Mouse (Mus musculus) forebrain, embryonic 11.5 days (tissue): ENCODE data around the gene Alk. TPM values are rescaled to one million over a fixed set of nuclear protein-coding genes. Genes with fewer than 3 reads are reported as not detected.

ENCODE experiments used
- ATAC-seq: fragments of 200-750 bp; cut with Nextera tagmentation; replicated peaks from 2 replicates; pipeline ENCODE4 v1.8.0; 2017; ENCODE audit warnings: moderate TSS enrichment; ENCODE audit not compliant: low FRiP score
- DNase-seq: peaks from one replicate; pipeline ENCODE4 v3.0.0-alpha.2; 2017; ENCODE audit warnings: low spot score
- H3K27ac ChIP-seq: fragments of 300-500 bp; sonication (generic); 2 replicates; pipeline ENCODE4 v1.5.1; 2014; ENCODE audit warnings: low read depth, low read length
- H3K27me3 ChIP-seq: fragments of 300-500 bp; sonication (generic); 2 replicates; pipeline ENCODE4 v1.6.1; 2014; ENCODE audit warnings: mild to moderate bottlenecking, low read length, mixed read lengths; ENCODE audit not compliant: control insufficient read depth, insufficient read depth
- H3K36me3 ChIP-seq: fragments of 300-500 bp; sonication (generic); 2 replicates; pipeline ENCODE4 v1.6.1; 2014; ENCODE audit warnings: mild to moderate bottlenecking, low read length, moderate library complexity, mixed read lengths; ENCODE audit not compliant: control insufficient read depth, insufficient read depth
- H3K4me1 ChIP-seq: fragments of 300-500 bp; sonication (generic); replicated peaks from 2 replicates; pipeline ENCODE4 v1.6.1; 2014; ENCODE audit warnings: low read length, mixed read lengths; ENCODE audit not compliant: control insufficient read depth, insufficient read depth
- H3K4me2 ChIP-seq: fragments of 300-500 bp; sonication (generic); 2 replicates; pipeline ENCODE4 v1.6.1; 2014; ENCODE audit warnings: low read depth, mild to moderate bottlenecking, low read length, moderate library complexity, mixed read lengths; ENCODE audit not compliant: severe bottlenecking
- H3K4me3 ChIP-seq: fragments of 300-500 bp; sonication (generic); 2 replicates; pipeline ENCODE4 v1.5.1; 2014; ENCODE audit warnings: low read depth, low read length
- H3K9ac ChIP-seq: fragments of 300-500 bp; sonication (generic); 2 replicates; pipeline ENCODE4 v1.6.1; 2014; ENCODE audit warnings: low read length
- H3K9me3 ChIP-seq: fragments of 300-500 bp; sonication (generic); 2 replicates; pipeline ENCODE4 v1.6.1; 2016; ENCODE audit warnings: low read length, mixed read lengths; ENCODE audit not compliant: control insufficient read depth
- WGBS: fragments of 180-500 bp; shearing (Covaris S2); extraction: QIAGEN DNeasy Blood & Tissue Kit; methylation state at CpG from one replicate; pipeline ENCODE4 v1.1.7; 2014; 5-methylcytosine and 5-hydroxymethylcytosine counted together
- polyA plus RNA-seq: library from polyadenylated mRNA; unstranded; fragments of >200 nt; fragmentation: Nextera tagmentation; extraction: Ambion mirVana; gene quantifications from 2 replicates; pipeline ENCODE4 v1.2.1, GENCODE M21; 2014

Alk gene
- polyA plus RNA-seq, 1 experiment from 2014 or later, result 0.15 TPM

GRCm38 (mm10) chr17:72043667-72044390 is 560.6 kb downstream of the Alk start:
- H3K27ac ChIP-seq, result no peak overlapping the region
- no peak overlapping the region for H3K4me3 ChIP-seq
- H3K36me3 ChIP-seq, result no peaks in the 10 kb centered on the region
- H3K9ac ChIP-seq, result no peak overlapping the region
- no peaks in the 10 kb centered on the region for H3K9me3 ChIP-seq
- WGBS, result 42% methylated on average over 11 of the region's 11 CpGs
- DNase-seq (peak; percentile 29), ATAC-seq (no peak)
- no peaks in the 10 kb centered on the region for H3K27me3 ChIP-seq
- H3K4me2 ChIP-seq, result no peak overlapping the region
- H3K4me1 ChIP-seq, result peaks cover 7% of the 10 kb centered on the region; the same call in 1 of the 2 replicates

GRCm38 (mm10) chr17:72043001-72043666 is 561.3 kb downstream of the Alk start:
- peaks cover 7% of the 10 kb centered on the region; the same call in 1 of the 2 replicates for H3K4me1 ChIP-seq
- 0 out of 2 replicates have a peak, but pooled peaks have one; percentile 26 for ATAC-seq
- no peak overlapping the region for H3K27ac ChIP-seq
- H3K9ac ChIP-seq, result no peak overlapping the region
- H3K27me3 ChIP-seq, result no peaks in the 10 kb centered on the region
- DNase-seq, result peak; percentile 43
- H3K4me2 ChIP-seq, result no peak overlapping the region
- H3K36me3 ChIP-seq, result no peaks in the 10 kb centered on the region
- 51% methylated on average over 9 of the region's 9 CpGs for WGBS
- no peaks in the 10 kb centered on the region for H3K9me3 ChIP-seq
- H3K4me3 ChIP-seq, result no peak overlapping the region

- Histone ChIP-seq H3K36me3 (no peaks in the 10 kb centered on the region), H3K9ac (no peak overlapping the region), H3K9me3 (no peaks in the 10 kb centered on the region), H3K27me3 (no peaks in the 10 kb centered on the region), H3K4me2 (no peak overlapping the region), H3K27ac (no peak overlapping the region), H3K4me3 (no peak overlapping the region), H3K4me1 (peaks cover 7% of the 10 kb centered on the region; the same call in 1 of the 2 replicates)
- peak; percentile 46 for DNase-seq
- 81% methylated on average over 7 of the region's 7 CpGs for WGBS
- ATAC-seq, result no peak
Measured at GRCm38 (mm10) chr17:72039176-72039948, 565.1 kb downstream of the Alk start.

GRCm38 (mm10) chr17:72038371-72038770 is 566.1 kb downstream of the Alk start:
- Histone ChIP-seq H3K9ac (no peak overlapping the region), H3K27ac (no peak overlapping the region), H3K4me2 (no peak overlapping the region), H3K4me1 (peaks cover 5% of the 10 kb centered on the region; the same call in 1 of the 2 replicates), H3K9me3 (no peaks in the 10 kb centered on the region), H3K36me3 (no peaks in the 10 kb centered on the region), H3K27me3 (no peaks in the 10 kb centered on the region), H3K4me3 (no peak overlapping the region)
- peak; percentile 39 for DNase-seq
- ATAC-seq, result no peak
- 84% methylated on average over 5 of the region's 5 CpGs for WGBS

- no peak for DNase-seq
- WGBS, result 80% methylated on average over 7 of the region's 7 CpGs
- ATAC-seq, result no peak
Measured at GRCm38 (mm10) chr17:72030672-72031071, 573.8 kb downstream of the Alk start.

GRCm38 (mm10) chr17:72023323-72023722 is 581.1 kb downstream of the Alk start:
- ATAC-seq, result no peak

More at GRCm38 (mm10) chr17:72030672-72031071, 573.8 kb downstream of the Alk start:
- no peak overlapping the region for H3K9ac ChIP-seq
- H3K4me1 ChIP-seq, result no peaks in the 10 kb centered on the region
- no peaks in the 10 kb centered on the region for H3K9me3 ChIP-seq
- H3K27ac ChIP-seq, result no peak overlapping the region
- no peaks in the 10 kb centered on the region for H3K36me3 ChIP-seq
- no peak overlapping the region for H3K4me3 ChIP-seq
- no peaks in the 10 kb centered on the region for H3K27me3 ChIP-seq
- H3K4me2 ChIP-seq, result no peak overlapping the region

GRCm38 (mm10) chr17:72021733-72022669 is 582.4 kb downstream of the Alk start:
- DNase-seq (no peak), ATAC-seq (no peak)
- no peaks in the 10 kb centered on the region for H3K4me1 ChIP-seq
- H3K9ac ChIP-seq, result no peak overlapping the region
- no peak overlapping the region for H3K27ac ChIP-seq
- no peak overlapping the region for H3K4me3 ChIP-seq
- no peak overlapping the region for H3K4me2 ChIP-seq
- no peaks in the 10 kb centered on the region for H3K36me3 ChIP-seq
- WGBS, result 79% methylated on average over 10 of the region's 10 CpGs
- no peaks in the 10 kb centered on the region for H3K27me3 ChIP-seq
- H3K9me3 ChIP-seq, result no peaks in the 10 kb centered on the region

More at GRCm38 (mm10) chr17:72023323-72023722, 581.1 kb downstream of the Alk start:
- no peak overlapping the region for H3K4me2 ChIP-seq
- H3K9me3 ChIP-seq, result no peaks in the 10 kb centered on the region
- 80% methylated on average over 9 of the region's 9 CpGs for WGBS
- H3K4me3 ChIP-seq, result no peak overlapping the region
- H3K4me1 ChIP-seq, result no peaks in the 10 kb centered on the region
- DNase-seq, result no peak
- no peaks in the 10 kb centered on the region for H3K27me3 ChIP-seq
- no peaks in the 10 kb centered on the region for H3K36me3 ChIP-seq
- no peak overlapping the region for H3K9ac ChIP-seq
- H3K27ac ChIP-seq, result no peak overlapping the region

- no peak overlapping the region for H3K9ac ChIP-seq
- H3K4me2 ChIP-seq, result no peak overlapping the region
- no peaks in the 10 kb centered on the region for H3K9me3 ChIP-seq
- no peaks in the 10 kb centered on the region for H3K27me3 ChIP-seq
- DNase-seq (no peak), ATAC-seq (no peak)
- H3K27ac ChIP-seq, result no peak overlapping the region
- H3K36me3 ChIP-seq, result no peaks in the 10 kb centered on the region
- H3K4me1 ChIP-seq, result no peaks in the 10 kb centered on the region
- no peak overlapping the region for H3K4me3 ChIP-seq
Measured at GRCm38 (mm10) chr17:72017329-72017728, 587.1 kb downstream of the Alk start.
